Mouse (Mus musculus) bone marrow, adult 2 months (tissue): Measurements from ENCODE around the gene Tmem274.

Source experiments
- CTCF ChIP-seq: fragments of 200-500 bp; IDR thresholded peaks from 2 replicates; pipeline ENCODE4 v1.5.1; 2011; ENCODE audit warnings: low read length, control low read depth; ENCODE audit not compliant: control insufficient read depth, insufficient read depth
- POLR2A ChIP-seq: fragments of 200-500 bp; IDR thresholded peaks from 2 replicates; pipeline ENCODE4 v1.6.1; 2011; ENCODE audit warnings: low read depth, mild to moderate bottlenecking, control low read depth, low read length, borderline replicate concordance; ENCODE audit not compliant: control insufficient read depth

DNA sequence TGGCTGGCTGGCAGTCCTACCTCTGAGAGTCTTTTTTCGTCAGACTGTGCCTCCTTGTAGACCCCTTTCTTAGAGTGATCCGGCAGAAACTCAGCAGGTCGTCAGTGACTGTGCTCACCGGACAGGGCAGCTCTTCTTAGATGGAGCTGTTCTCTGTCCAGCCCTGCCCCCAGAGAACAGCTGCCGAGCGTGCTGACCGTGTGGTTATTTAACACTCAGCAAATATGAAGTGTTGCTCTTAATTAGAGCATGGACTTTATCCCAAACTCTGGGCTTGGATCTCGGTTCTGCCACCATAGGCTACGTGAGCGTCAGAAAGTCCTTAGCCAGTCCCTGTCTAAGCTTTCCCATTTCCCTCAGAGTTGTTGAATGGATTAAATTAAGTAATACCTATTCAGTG lies 44.1 kb downstream of the Tmem274 start:
- TF ChIP-seq POLR2A (no peak), CTCF (no peak)
